In genomic region chr16:56028722-56029551, GRCm38 (mm10) we compare ENCODE assay signal across 1 mouse cellular context.
A peak's percentile ranks its signal among the peaks of the same experiment; 100 is the strongest.
TF ChIP-seq lines count a peak whose summit lies in the region.

No protein-coding gene starts in this region.

TF ChIP-seq in MEL, 35 proteins besides CTCF, POLR2A, EP300 and RAD21 (continued from another document):
- TF ChIP-seq BHLHE40 (IDR thresholded peaks at IDR 0.05; ENCODE audit: borderline replicate concordance, low read depth, low read length), result no peak
- no peak for TF ChIP-seq E2F4 (IDR thresholded peaks at IDR 0.05; ENCODE audit: borderline replicate concordance, low read depth, low read length)
- no peak for TF ChIP-seq TCF12 (IDR thresholded peaks at IDR 0.05; ENCODE audit: low read depth, low read length)
- TF ChIP-seq POLR2AphosphoS2 (IDR thresholded peaks at IDR 0.05; ENCODE audit: low read length), result no peak
- TF ChIP-seq ZC3H11A (IDR thresholded peaks at IDR 0.05; ENCODE audit: low read depth, low read length), result no peak
- peak; percentile 28; the same call in 1 of the 2 replicates for TF ChIP-seq SIN3A (IDR thresholded peaks at IDR 0.05; ENCODE audit: low read length)
- TF ChIP-seq TBP (IDR thresholded peaks at IDR 0.05; ENCODE audit: low read depth, low read length), result no peak
- no peak for TF ChIP-seq USF2 (IDR thresholded peaks at IDR 0.05; ENCODE audit: borderline replicate concordance in 1 of 2, insufficient read depth in 1 of 2, low read depth in 1 of 2, low read length in 2 of 2)
- TF ChIP-seq MAX (IDR thresholded peaks at IDR 0.05; ENCODE audit: low read length), result no peak
- no peak for TF ChIP-seq TAL1 (IDR thresholded peaks at IDR 0.05; ENCODE audit: low read length)
- TF ChIP-seq MYC (IDR thresholded peaks at IDR 0.05; ENCODE audit: low read depth, low read length), result peak; percentile 40; the same call in 1 of the 2 replicates
- no peak for TF ChIP-seq MAFK (IDR thresholded peaks at IDR 0.05; ENCODE audit: borderline replicate concordance, low read depth, low read length)
